Mouse (Mus musculus) embryonic fibroblast, embryonic 13.5 days (primary cell): ENCODE data around the gene St3gal6.

Experiments used
- CTCF ChIP-seq: IDR thresholded peaks from 2 replicates; pipeline ENCODE4 v1.5.1; 2011; ENCODE audit warnings: mild to moderate bottlenecking, control low read depth, low read length, moderate library complexity, borderline replicate concordance; ENCODE audit not compliant: insufficient read depth
- POLR2A ChIP-seq: IDR thresholded peaks from 2 replicates; pipeline ENCODE4 v1.6.1; 2011; ENCODE audit warnings: low read depth, mild to moderate bottlenecking, control low read depth, low read length, moderate library complexity

DNA sequence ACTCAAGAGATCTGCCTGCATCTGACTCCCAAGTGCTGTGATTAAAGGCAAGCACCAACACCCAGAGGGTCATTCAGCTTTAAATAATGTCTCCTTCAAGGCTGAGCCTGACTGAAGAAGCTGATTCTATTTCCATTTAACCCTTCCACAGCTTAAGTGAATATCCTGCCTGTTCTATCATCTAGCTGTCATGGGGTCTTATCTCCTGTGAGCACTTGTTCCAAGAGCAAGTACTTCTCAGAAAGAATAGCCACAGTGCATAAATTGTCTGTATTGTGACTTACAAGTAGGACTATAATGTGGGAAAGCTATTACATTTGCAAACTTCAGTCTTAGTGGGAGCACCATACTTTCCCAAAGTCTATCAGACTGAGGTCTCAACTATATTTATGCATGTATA, 1.8 kb upstream of the St3gal6 start:
- TF ChIP-seq CTCF (no peak), POLR2A (no peak)
